Mouse (Mus musculus) neural tube, embryonic 14.5 days (tissue): ENCODE data around the gene Zfyve19. TPM values are rescaled to one million over a fixed set of nuclear protein-coding genes. Genes with fewer than 3 reads are reported as not detected.

Source experiments
- ATAC-seq: fragments of 200-750 bp; cut with Nextera tagmentation; 2 replicates; pipeline ENCODE4 v1.8.0; 2017; ENCODE audit warnings: low read depth, mild to moderate bottlenecking, moderate TSS enrichment, moderate library complexity
- H3K27ac ChIP-seq: fragments of 300-500 bp; sonication (generic); 2 replicates; pipeline ENCODE4 v1.5.1; 2014; ENCODE audit warnings: low read depth, mild to moderate bottlenecking, control low read depth, low read length, moderate library complexity, mixed read lengths
- H3K27me3 ChIP-seq: fragments of 300-500 bp; sonication (generic); 2 replicates; pipeline ENCODE4 v1.6.1; 2014; ENCODE audit warnings: low read length; ENCODE audit not compliant: control insufficient read depth, insufficient read depth
- H3K36me3 ChIP-seq: fragments of 300-500 bp; sonication (generic); 2 replicates; pipeline ENCODE4 v1.6.1; 2014; ENCODE audit warnings: low read length, mixed read lengths; ENCODE audit not compliant: control insufficient read depth, insufficient read depth
- H3K4me1 ChIP-seq: fragments of 300-500 bp; sonication (generic); 2 replicates; pipeline ENCODE4 v1.6.1; 2014; ENCODE audit warnings: low read length; ENCODE audit not compliant: control insufficient read depth, insufficient read depth
- H3K4me2 ChIP-seq: fragments of 300-500 bp; sonication (generic); 2 replicates; pipeline ENCODE4 v1.6.1; 2014; ENCODE audit warnings: mild to moderate bottlenecking, low read depth, low read length, control low read depth
- H3K4me3 ChIP-seq: fragments of 300-500 bp; sonication (generic); 2 replicates; pipeline ENCODE4 v1.5.1; 2014; ENCODE audit warnings: low read depth, low read length, control low read depth, mixed read lengths
- H3K9ac ChIP-seq: fragments of 300-500 bp; sonication (generic); replicated peaks from 2 replicates; pipeline ENCODE4 v1.6.1; 2014; ENCODE audit warnings: low read depth, mild to moderate bottlenecking, control low read depth, low read length, mixed read lengths
- H3K9me3 ChIP-seq: fragments of 300-500 bp; sonication (generic); 2 replicates; pipeline ENCODE4 v1.6.1; 2016; ENCODE audit warnings: low read length; ENCODE audit not compliant: control insufficient read depth
- WGBS: fragments of 180-500 bp; shearing (Covaris S2); extraction: QIAGEN DNeasy Blood & Tissue Kit; methylation state at CpG from one replicate; pipeline ENCODE4 v1.1.7; 2014; 5-methylcytosine and 5-hydroxymethylcytosine counted together
- polyA plus RNA-seq: library from polyadenylated mRNA; unstranded; fragments of >200 nt; fragmentation: Nextera tagmentation; extraction: Ambion mirVana; gene quantifications from 2 replicates; pipeline ENCODE4 v1.2.1, GENCODE M21; 2014

Gene Zfyve19
- polyA plus RNA-seq, 1 experiment from 2014 or later, result 62.4 TPM

GRCm38 (mm10) chr2:119260518-119260917 is 52.1 kb downstream of the Zfyve19 start:
- WGBS, result 86% methylated on average over 1 of the region's 1 CpGs
- ATAC-seq, result no peak
- H3K9ac ChIP-seq, result no peak overlapping the region
- H3K9me3 ChIP-seq, result no peaks in the 10 kb centered on the region
- H3K27ac ChIP-seq, result no peak overlapping the region
- no peak overlapping the region for H3K4me3 ChIP-seq
- H3K4me2 ChIP-seq, result no peak overlapping the region
- no peaks in the 10 kb centered on the region for H3K27me3 ChIP-seq
- H3K36me3 ChIP-seq, result no peaks in the 10 kb centered on the region
- H3K4me1 ChIP-seq, result no peaks in the 10 kb centered on the region

- Histone ChIP-seq H3K9ac (no peak overlapping the region), H3K27me3 (no peaks in the 10 kb centered on the region), H3K4me1 (no peaks in the 10 kb centered on the region), H3K4me3 (no peak overlapping the region), H3K27ac (no peak overlapping the region), H3K4me2 (no peak overlapping the region), H3K36me3 (no peaks in the 10 kb centered on the region), H3K9me3 (no peaks in the 10 kb centered on the region)
- no peak for ATAC-seq
- WGBS, result 58% methylated on average over 2 of the region's 2 CpGs
These were observed 52.9 kb downstream of the Zfyve19 start for GRCm38 (mm10) chr2:119261326-119261725.

- H3K27me3 ChIP-seq, result no peaks in the 10 kb centered on the region
- H3K9ac ChIP-seq, result no peak overlapping the region
- H3K9me3 ChIP-seq, result no peaks in the 10 kb centered on the region
- WGBS, result 36% methylated on average over 8 of the region's 8 CpGs
- no peaks in the 10 kb centered on the region for H3K36me3 ChIP-seq
- H3K4me1 ChIP-seq, result no peaks in the 10 kb centered on the region
- H3K4me3 ChIP-seq, result no peak overlapping the region
- peak; percentile 46; the same call in 1 of the 2 replicates for ATAC-seq
- no peak overlapping the region for H3K27ac ChIP-seq
- H3K4me2 ChIP-seq, result no peak overlapping the region
These were observed 54.6 kb downstream of the Zfyve19 start for GRCm38 (mm10) chr2:119262978-119263377.

DNA sequence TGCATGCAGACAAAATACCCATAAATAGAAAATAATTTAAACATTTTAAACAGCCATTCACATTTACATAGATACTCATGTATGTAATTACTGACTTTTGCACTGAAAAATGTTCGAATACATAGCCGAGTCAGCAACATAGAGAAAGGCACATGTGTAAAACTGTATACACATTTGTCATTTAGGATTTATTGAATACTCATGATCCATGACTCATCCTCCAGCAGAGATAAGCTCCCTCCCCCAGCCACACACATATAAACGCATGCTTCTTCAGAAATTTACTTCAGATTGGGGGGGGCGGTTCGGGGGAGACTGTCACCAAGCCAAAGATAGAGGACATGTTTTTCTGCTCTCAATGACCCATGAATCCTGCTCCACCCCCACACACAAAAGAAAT is 55.4 kb downstream of the Zfyve19 start:
- H3K4me2 ChIP-seq, result no peak overlapping the region
- WGBS, result 82% methylated on average over 5 of the region's 5 CpGs
- no peak for ATAC-seq
- no peak overlapping the region for H3K27ac ChIP-seq
- H3K36me3 ChIP-seq, result no peaks in the 10 kb centered on the region
- H3K9ac ChIP-seq, result no peak overlapping the region
- no peak overlapping the region for H3K4me3 ChIP-seq
- no peaks in the 10 kb centered on the region for H3K27me3 ChIP-seq
- no peaks in the 10 kb centered on the region for H3K9me3 ChIP-seq
- H3K4me1 ChIP-seq, result 0 out of 2 replicates have a peak, but pooled peaks cover 2% of the 10 kb centered on the region

Other genes starting within 250 kb of the Zfyve19 start
- 36.3 and 38.5 TPM in 2 replicates for gene Ccdc32, start 179.2 kb upstream of the Zfyve19 start, polyA plus RNA-seq
- 4.1 and 4.4 TPM in 2 replicates for gene Rpusd2, start 173.8 kb upstream of the Zfyve19 start, polyA plus RNA-seq
- 2.9 and 4.9 TPM in 2 replicates for gene Knl1, start 161.5 kb upstream of the Zfyve19 start, polyA plus RNA-seq
- gene Rad51, start 95.8 kb upstream of the Zfyve19 start, polyA plus RNA-seq, result 3.7 and 7.5 TPM in 2 replicates
- gene Rmdn3, start 51.6 kb upstream of the Zfyve19 start, polyA plus RNA-seq, result 44.6 and 46.4 TPM in 2 replicates
- gene Gchfr, start 40.8 kb upstream of the Zfyve19 start, polyA plus RNA-seq, result 1.6 and 1.8 TPM in 2 replicates
- gene Gm14137, start 34.1 kb upstream of the Zfyve19 start, polyA plus RNA-seq, result 0.36 and 0.78 TPM in 2 replicates
- 22.5 and 24.0 TPM in 2 replicates for gene Dnajc17, start 178 bp downstream of the Zfyve19 start, polyA plus RNA-seq
- gene Ppp1r14d, start 21.3 kb downstream of the Zfyve19 start, polyA plus RNA-seq, result not detected in 2 replicates
- 0.61 and 0.68 TPM in 2 replicates for gene Spint1, start 28.7 kb downstream of the Zfyve19 start, polyA plus RNA-seq
- 24.6 and 31.9 TPM in 2 replicates for gene Rhov, start 62.7 kb downstream of the Zfyve19 start, polyA plus RNA-seq
- gene Vps18, start 80.1 kb downstream of the Zfyve19 start, polyA plus RNA-seq, result 14.8 and 19.7 TPM in 2 replicates
- 2.1 and 2.7 TPM in 2 replicates for gene Dll4, start 117.2 kb downstream of the Zfyve19 start, polyA plus RNA-seq
- gene Chac1, start 142.6 kb downstream of the Zfyve19 start, polyA plus RNA-seq, result 6.5 and 11.2 TPM in 2 replicates